Mouse (Mus musculus): Measurements from ENCODE around the gene Spint4.

- TF ChIP-seq CTCF (IDR thresholded peaks at IDR 0.05; ENCODE audit: extremely low read depth, insufficient read depth, insufficient read length, insufficient replicate concordance): no peak
- TF ChIP-seq POLR2A (IDR thresholded peaks at IDR 0.05; ENCODE audit: low read depth, low read length): no peak
Observed at GRCm38 (mm10) chr2:164715005-164715404, 16.7 kb downstream of the Spint4 start, which contains the start of gene Spint5.

Data from spleen, adult 2 months (tissue).